Mouse (Mus musculus): ENCODE results near the gene Izumo2.

DNA sequence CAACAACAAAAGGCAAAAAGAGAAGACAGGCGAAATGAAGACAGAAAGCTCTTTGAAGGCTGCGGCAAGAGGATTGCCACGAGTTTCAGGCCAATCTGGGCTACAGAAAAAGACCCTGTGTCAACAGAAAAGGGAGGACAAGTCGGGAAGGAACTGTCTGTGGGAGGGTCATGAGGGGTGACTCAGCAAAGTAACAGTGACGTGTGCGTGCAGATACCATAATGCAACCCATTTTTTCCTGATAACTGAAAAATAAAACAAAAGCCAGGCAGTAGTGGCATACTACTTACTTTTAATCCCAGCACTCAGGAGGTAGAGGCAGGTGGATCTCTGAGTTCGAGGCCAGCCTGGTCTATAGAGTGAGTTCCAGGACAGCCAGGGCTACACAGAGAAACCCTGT is 10.6 kb upstream of the Izumo2 start:
- no peak for TF ChIP-seq CTCF (IDR thresholded peaks at IDR 0.05; ENCODE audit: low read depth)
- no peak for TF ChIP-seq EP300 (IDR thresholded peaks at IDR 0.05; ENCODE audit: low read depth)
